Mouse (Mus musculus): Measurements from ENCODE around the gene Egf.

DNA sequence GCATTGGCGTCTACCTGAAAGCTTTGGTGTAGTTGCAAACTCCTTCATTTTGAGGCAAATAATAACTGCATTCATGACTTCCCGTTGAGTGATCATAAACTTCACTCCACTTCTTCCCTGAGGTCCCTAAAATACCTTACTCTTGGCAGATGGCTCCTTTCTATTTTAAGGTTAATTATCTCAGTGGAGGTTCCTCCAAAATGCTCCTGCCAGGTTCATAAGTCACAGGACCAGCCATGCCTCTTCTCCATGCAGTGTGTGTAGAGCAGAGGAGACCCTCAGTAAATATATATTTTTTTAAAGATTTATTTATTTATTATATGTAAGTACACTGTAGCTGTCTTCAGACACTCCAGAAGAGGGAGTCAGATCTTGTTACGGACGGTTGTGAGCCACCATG lies 11.0 kb upstream of the Egf start:
- TF ChIP-seq CTCF (IDR thresholded peaks at IDR 0.05; ENCODE audit: extremely low read depth, insufficient read length, insufficient replicate concordance, low read depth, low read length) (no peak), POLR2A (IDR thresholded peaks at IDR 0.05; ENCODE audit: low read depth, low read length) (no peak)
